Mouse (Mus musculus): ENCODE data around the gene Neu1. TPM values are rescaled to one million over a fixed set of nuclear protein-coding genes. Genes with fewer than 3 reads are reported as not detected.
"Not testable (repeated sequence)": the region's sequence is repeated elsewhere in the genome, so short reads cannot be mapped to it uniquely, and the experiment has no call there.

Gene Neu1
- total RNA-seq, 2 experiments from 2014 or later = 10.8 to 10.9 TPM

GRCm38 (mm10) chr17:34900826-34901225 is 30.2 kb upstream of the Neu1 start:
- not testable (repeated sequence) for DNase-seq (ENCODE audit: low spot score in 2 of 2)

GRCm38 (mm10) chr17:34901948-34902347 is 29.1 kb upstream of the Neu1 start:
- DNase-seq (ENCODE audit: low spot score in 2 of 2) = not testable (repeated sequence)

DNA sequence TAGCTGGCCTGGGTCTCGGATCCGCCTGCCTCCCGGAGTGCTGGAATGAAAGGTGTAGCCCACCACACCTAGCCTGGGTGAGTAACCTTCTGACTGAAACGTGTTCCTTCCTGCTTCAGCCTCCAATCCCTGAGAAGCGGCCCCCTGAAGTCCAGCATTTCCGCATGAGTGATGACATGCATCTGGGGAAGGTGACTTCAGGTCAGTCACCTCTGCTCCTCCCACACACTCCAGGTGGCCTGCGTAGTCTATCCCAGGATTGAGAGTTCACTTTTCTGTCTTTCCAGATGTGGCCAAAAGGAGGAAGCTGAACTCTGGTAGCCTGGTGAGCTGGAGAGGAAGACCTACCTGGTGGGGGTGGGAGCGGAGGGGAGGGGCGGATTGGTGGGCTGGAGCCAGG is 28.2 kb upstream of the Neu1 start:
- no peak for DNase-seq (ENCODE audit: low spot score in 2 of 2)

DNA sequence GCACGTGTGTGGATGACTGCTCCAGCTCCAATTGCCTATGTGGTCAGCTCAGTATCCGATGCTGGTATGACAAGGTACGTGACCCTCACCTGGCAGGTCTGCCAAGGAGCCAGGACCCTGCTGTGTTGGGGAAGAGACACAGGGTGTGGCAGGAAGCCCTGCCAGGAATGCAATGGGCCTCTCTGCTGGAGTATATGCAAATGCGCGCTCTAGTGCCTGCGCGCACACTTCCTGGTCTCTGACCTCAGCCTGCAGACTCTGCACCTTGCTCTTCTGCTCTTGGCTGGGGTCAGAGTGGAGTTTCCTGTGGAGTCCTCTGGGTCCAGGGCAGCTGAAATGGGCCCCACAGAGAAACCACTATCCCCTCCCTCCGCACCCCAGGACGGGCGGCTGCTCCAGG is 20.1 kb upstream of the Neu1 start:
- DNase-seq (ENCODE audit: low spot score in 2 of 2) = no peak

- peak; percentile 70 for DNase-seq (ENCODE audit: low spot score in 2 of 2)
These were observed 19.1 kb upstream of the Neu1 start for GRCm38 (mm10) chr17:34911945-34912351.

DNA sequence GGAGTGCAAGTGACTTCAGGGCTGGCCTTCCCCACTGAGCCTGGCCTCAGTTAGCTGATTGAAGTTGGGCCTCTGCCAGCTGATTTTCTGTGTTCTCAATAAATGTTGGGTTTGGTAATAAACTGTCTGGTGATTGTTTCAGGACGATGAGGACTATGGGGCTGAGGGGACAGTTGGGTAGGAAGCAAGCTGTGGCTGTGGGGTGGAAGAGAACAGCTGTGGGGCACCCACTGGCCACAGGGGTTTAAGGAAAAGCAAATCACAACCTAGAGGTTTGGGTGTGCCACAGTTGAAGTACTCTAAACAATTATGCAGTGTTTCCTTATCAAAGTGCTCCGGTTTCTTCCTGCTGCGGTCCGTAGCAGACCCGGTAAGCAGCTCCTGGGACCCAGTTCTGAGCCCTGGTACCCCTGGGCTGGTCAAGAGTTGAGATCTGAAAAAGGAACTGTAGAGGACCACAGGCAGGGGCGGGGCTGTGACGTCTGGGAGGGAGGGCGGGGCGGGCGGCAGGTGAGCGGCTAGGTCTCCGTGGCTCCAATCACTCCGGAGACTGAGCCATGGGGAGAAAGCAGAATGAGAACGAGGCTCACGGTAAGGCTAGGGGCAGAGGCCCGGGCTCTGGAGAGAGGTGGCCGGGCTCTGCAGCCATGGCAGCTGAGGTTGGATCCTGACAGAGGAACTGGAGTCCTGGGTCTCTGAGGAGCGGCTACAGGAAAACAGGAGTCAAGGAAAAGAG is 17.0 kb upstream of the Neu1 start, which contains the start of gene Slc44a4:
Gene Slc44a4, plus strand, starts transcription at position 537 of the 736 bp plus-strand sequence.
- no peak for DNase-seq (ENCODE audit: low spot score in 2 of 2)

- no peak for DNase-seq (ENCODE audit: low spot score in 2 of 2)
These were observed 15.6 kb upstream of the Neu1 start for GRCm38 (mm10) chr17:34915410-34915831.

- no peak for DNase-seq (ENCODE audit: low spot score in 2 of 2)
These were observed 14.7 kb upstream of the Neu1 start for GRCm38 (mm10) chr17:34916316-34916715.

DNA sequence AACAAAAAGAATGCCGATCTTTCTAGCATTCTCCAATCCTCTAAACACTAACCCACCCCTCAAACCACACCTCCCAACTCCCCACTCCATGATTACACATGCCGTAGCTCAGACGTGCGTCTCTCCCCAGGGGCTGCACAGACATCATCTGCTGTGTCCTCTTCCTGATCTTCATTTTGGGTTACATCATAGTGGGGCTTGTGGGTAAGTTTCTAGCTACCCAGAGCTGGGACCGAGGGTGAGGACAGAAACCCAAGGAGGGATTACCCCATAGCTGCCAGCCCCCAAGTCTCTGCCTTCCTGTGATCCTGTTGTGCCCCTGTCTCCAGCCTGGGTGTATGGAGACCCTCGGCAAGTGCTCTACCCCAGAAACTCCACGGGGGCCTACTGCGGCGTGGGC is 13.9 kb upstream of the Neu1 start:
- DNase-seq (ENCODE audit: low spot score in 2 of 2) = no peak

- DNase-seq (ENCODE audit: low spot score in 2 of 2) = no peak
These were observed 8.1 kb upstream of the Neu1 start for GRCm38 (mm10) chr17:34922939-34923338.

- DNase-seq (ENCODE audit: low spot score in 2 of 2) = no peak
These were observed 6.8 kb upstream of the Neu1 start for GRCm38 (mm10) chr17:34924258-34924657.

DNA sequence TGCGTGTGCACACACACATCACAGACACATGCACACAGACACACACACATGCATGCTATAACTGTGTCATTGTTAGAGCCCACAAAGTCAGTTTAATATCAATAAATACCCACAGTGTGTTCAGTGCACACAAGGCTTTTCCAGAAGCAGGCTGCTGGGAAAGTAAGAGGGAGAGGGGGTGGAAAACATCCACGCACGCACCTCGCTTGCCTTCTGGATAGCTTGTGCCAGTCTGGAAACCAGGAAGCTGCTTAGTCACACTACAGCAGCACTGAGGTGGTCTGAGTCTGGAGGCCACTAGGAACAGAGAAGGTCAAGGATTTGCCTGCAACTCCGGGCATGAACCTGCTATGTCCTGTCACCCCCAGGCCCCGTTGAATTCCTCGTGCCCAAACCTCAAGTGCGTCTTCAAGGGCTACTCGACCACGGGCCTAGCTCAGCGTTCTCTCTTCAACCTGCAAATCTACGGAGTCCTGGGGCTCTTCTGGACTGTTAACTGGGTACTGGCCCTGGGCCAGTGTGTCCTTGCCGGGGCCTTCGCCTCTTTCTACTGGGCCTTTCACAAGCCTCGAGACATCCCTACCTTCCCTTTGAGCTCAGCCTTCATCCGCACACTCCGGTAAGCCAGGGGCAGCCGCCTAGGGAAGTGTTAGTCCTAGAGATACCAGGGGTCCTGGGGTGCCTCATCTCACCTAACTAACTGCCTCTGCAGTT is 3.6 kb upstream of the Neu1 start:
- no peak for DNase-seq (ENCODE audit: low spot score in 2 of 2)

DNA sequence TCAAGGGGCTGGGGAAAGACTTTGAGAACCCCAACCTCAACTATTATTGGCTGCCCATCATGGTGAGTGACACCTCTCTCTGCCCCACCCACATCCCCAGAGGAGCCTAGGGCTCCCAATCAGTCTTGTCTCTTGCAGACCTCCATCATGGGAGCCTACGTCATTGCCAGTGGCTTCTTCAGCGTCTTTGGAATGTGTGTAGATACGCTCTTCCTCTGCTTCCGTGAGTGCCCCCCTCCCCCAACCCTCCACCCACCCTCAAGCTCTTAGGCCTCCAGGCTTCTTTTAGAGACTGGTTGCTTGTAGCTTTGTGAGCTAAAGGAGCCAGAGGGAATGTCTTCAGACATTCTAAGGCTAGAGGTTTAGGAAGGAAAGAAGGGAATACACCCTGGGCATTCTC is 2.2 kb upstream of the Neu1 start:
- no peak for DNase-seq (ENCODE audit: low spot score in 2 of 2)

GRCm38 (mm10) chr17:34931735-34932098 is 664 bp downstream of the Neu1 start:
- no peak for DNase-seq (ENCODE audit: low spot score in 2 of 2)

DNA sequence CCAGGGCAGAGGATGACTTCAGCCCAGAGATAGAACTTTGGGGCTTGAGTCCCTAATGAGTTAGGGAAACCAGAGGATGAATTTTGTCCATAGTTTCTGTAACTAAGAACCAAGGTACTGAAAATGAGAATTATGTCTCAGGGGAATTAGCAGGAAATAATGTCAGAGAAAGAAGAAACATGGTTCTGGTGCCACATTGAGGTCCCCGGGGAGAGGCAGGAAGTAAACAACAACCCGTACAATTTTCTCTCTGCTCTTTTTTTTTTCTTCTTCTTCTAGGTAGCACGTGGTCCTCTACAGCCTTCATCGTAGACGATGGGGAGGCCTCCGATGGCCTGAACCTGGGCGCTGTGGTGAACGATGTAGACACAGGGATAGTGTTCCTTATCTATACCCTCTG is 1.2 kb downstream of the Neu1 start:
- no peak for DNase-seq (ENCODE audit: low spot score in 2 of 2)

- DNase-seq (ENCODE audit: low spot score in 2 of 2) = no peak
These were observed 3.0 kb downstream of the Neu1 start for GRCm38 (mm10) chr17:34934031-34934430.

GRCm38 (mm10) chr17:34934830-34935229 is 3.8 kb downstream of the Neu1 start:
- no peak for DNase-seq (ENCODE audit: low spot score in 2 of 2)

- no peak for DNase-seq (ENCODE audit: low spot score in 2 of 2)
These were observed 7.0 kb downstream of the Neu1 start for GRCm38 (mm10) chr17:34937960-34938505.

- no peak for DNase-seq (ENCODE audit: low spot score in 2 of 2)
These were observed 10.4 kb downstream of the Neu1 start for GRCm38 (mm10) chr17:34941344-34942041.

- no peak for DNase-seq (ENCODE audit: low spot score in 2 of 2)
These were observed 12.2 kb downstream of the Neu1 start for GRCm38 (mm10) chr17:34943128-34943815.

- DNase-seq (ENCODE audit: low spot score in 2 of 2) = no peak
These were observed 13.3 kb downstream of the Neu1 start for GRCm38 (mm10) chr17:34944362-34944761.

All from gastrocnemius, postnatal 4 days (tissue).